ENCODE assay signal across 11 mouse cellular contexts in the genomic region with DNA sequence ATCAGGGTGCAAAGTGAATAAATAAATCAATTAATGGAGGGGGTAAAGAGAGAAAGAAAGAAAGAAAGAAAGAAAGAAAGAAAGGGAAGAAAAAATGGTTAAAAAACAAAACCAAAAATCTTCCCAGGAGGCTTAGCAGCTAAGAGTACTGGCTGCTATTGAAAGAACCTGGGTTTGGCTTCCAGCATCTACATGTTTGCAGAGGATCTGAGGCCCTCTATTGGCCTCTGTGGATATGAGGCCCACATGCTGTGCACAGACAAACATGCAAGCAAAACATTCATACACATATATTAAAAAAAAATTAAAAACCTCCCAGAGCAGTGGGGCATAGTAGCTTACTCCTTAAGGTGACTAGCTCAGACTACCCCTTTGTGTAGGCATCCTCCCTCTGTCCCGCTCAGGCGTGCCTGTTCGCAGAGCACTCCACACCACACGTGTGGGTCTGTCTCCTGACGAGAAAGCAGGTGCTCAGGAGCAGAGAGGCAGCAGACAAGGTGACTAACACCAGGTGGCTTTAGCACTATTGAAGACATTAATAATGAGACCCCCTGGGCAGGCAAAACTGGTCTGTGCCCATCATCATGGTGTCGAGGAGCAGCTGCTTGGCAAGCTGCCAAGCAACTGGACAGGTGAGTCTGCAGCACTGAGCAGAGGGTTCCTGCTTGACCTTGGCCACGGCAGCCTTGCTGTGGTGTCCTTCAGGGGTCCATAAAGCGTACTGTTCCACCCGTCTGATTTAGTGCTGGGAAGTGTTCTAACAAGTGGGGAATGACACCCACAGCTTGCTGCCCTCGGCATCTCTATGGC. TPM values are rescaled to one million over a fixed set of nuclear protein-coding genes. Genes with fewer than 3 reads are reported as not detected.
DNase-seq lines count a peak whose midpoint lies in the region; ATAC-seq and TF ChIP-seq lines count a peak whose summit lies in the region.
"Had no signal": no experiment of that assay in that cellular context is flagged by ENCODE, and none has a peak within 500 bp of the region (broad histone marks: within the 10 kb centered on the region; RNA-seq: fewer than 3 reads in every experiment).

No protein-coding gene starts in this region.

- peaks cover 47% of the 10 kb centered on the region for H3K4me1 ChIP-seq in lung, embryonic 16.5 days (replicated peaks; ENCODE audit: control insufficient read depth, insufficient read depth, low read length)
- no peaks in the 10 kb centered on the region; the same call in 1 of the 2 replicates for H3K4me1 ChIP-seq in stomach, postnatal 0 days (replicated peaks; ENCODE audit: control insufficient read depth, insufficient read depth)

- TF ChIP-seq EP300 in stomach, postnatal 0 days (optimal IDR thresholded peaks at IDR 0.05), result no peak

- peak overlapping the region; percentile 24; the same call in 1 of the 2 replicates for H3K27ac ChIP-seq in lung, embryonic 16.5 days (ENCODE audit: low read length)
- H3K27ac ChIP-seq in stomach, postnatal 0 days (replicated peaks), result 0 out of 2 replicates have a peak overlapping the region, but pooled peaks have one; percentile 18

- DNase-seq in cerebellum, adult 9-11 months, result peak; percentile 59
- no peak for DNase-seq in cerebellum, postnatal 4 days (ENCODE audit: low spot score in 2 of 2)
- no peak for DNase-seq in lung, postnatal 10 days
- peak; percentile 55 for DNase-seq in kidney, postnatal 10 days
- DNase-seq in stomach, postnatal 0 days (ENCODE audit: low spot score), result no peak
- no peak for DNase-seq in gastrocnemius, postnatal 14 days
- no peak for DNase-seq in heart, adult 9 months (ENCODE audit: low spot score in 2 of 2)
- DNase-seq: B cell, adult 2 months; spleen, adult 18-20 months had no signal

- no peak overlapping the region for H3K4me3 ChIP-seq in lung, embryonic 16.5 days (ENCODE audit: low read length)
- H3K4me3 ChIP-seq in stomach, postnatal 0 days (ENCODE audit: low read depth, low read length), result no peak overlapping the region

- TF ChIP-seq CTCF in stomach, postnatal 0 days (IDR thresholded peaks at IDR 0.05; ENCODE audit: low read depth), result peak; percentile 40

- no peak overlapping the region for H3K4me2 ChIP-seq in lung, embryonic 16.5 days (ENCODE audit: low read depth, low read length)
- H3K4me2 ChIP-seq in stomach, postnatal 0 days (replicated peaks; ENCODE audit: low read depth), result no peak overlapping the region

- ATAC-seq in lung, embryonic 16.5 days (ENCODE audit: low read depth), result 0 out of 2 replicates have a peak, but pooled peaks have one; percentile 34
- ATAC-seq in stomach, postnatal 0 days (ENCODE audit: low FRiP score, low TSS enrichment), result peak; percentile 55

- intact Hi-C loops in gastrocnemius, postnatal 14 days (cut with DNase I; ENCODE audit: low total_unique reads), result no loop called here

- H3K36me3 ChIP-seq in lung, embryonic 16.5 days (ENCODE audit: control insufficient read depth, insufficient read depth, low read length), result no peaks in the 10 kb centered on the region
- no peaks in the 10 kb centered on the region for H3K36me3 ChIP-seq in stomach, postnatal 0 days (ENCODE audit: control insufficient read depth, insufficient read depth, low read length)

- no peaks in the 10 kb centered on the region for H3K9me3 ChIP-seq in lung, embryonic 16.5 days (ENCODE audit: control insufficient read depth, low read length)
- no peaks in the 10 kb centered on the region for H3K9me3 ChIP-seq in stomach, postnatal 0 days (ENCODE audit: control insufficient read depth, low read length)

- H3K27me3 ChIP-seq in lung, embryonic 16.5 days (ENCODE audit: control insufficient read depth, insufficient read depth, low read depth, low read length), result no peaks in the 10 kb centered on the region
- no peaks in the 10 kb centered on the region for H3K27me3 ChIP-seq in stomach, postnatal 0 days (ENCODE audit: control insufficient read depth, insufficient read depth, low read length)
- H3K27me3 ChIP-seq: Patski had no signal

- 54% methylated on average over 10 of the region's 10 CpGs for WGBS in lung, embryonic 16.5 days
- 52% methylated on average over 10 of the region's 10 CpGs for WGBS in stomach, postnatal 0 days

- no peak overlapping the region for H3K9ac ChIP-seq in lung, embryonic 16.5 days (ENCODE audit: low read length)
- H3K9ac ChIP-seq in stomach, postnatal 0 days (ENCODE audit: low read length), result no peak overlapping the region; the same call in 1 of the 2 replicates

RNA-seq across cellular contexts. Expression of gene Tom1l2, which starts 33.2 kb away (rescaled TPM):
- 29.6 and 33.4 TPM in 2 replicates for polyA plus RNA-seq in lung, embryonic 16.5 days (2015; fragmentation: Nextera tagmentation; extraction: Ambion mirVana)
- 15.9 and 19.4 TPM in 2 replicates for polyA plus RNA-seq in stomach, postnatal 0 days (2015; fragmentation: Nextera tagmentation; extraction: Ambion mirVana)
- 10 to 100 TPM; 42.1 to 50.2 TPM for total RNA-seq in gastrocnemius, postnatal 14 days (2021)

RNA-seq across cellular contexts. Expression of gene Drc3, which starts 33.7 kb away (rescaled TPM):
- 11.2 and 11.3 TPM in 2 replicates for polyA plus RNA-seq in lung, embryonic 16.5 days (2015; fragmentation: Nextera tagmentation; extraction: Ambion mirVana)
- polyA plus RNA-seq in stomach, postnatal 0 days (2015; fragmentation: Nextera tagmentation; extraction: Ambion mirVana), result 0.69 and 0.93 TPM in 2 replicates
- under 1 TPM; 0.86 TPM for total RNA-seq in gastrocnemius, postnatal 14 days (2021)

Comparison
In these comparisons a context has a peak if more than half of its experiments do, and no peak if none do; other contexts are left out.
1. DNase-seq: peak in cerebellum, adult 9-11 months (single experiment) and kidney, postnatal 10 days (single experiment); none in cerebellum, postnatal 4 days (0 of 2), lung, postnatal 10 days (single experiment), stomach, postnatal 0 days (single experiment), gastrocnemius, postnatal 14 days (single experiment) and heart, adult 9 months (0 of 2).